Mouse (Mus musculus) liver, embryonic 11.5 days (tissue): ENCODE data around the gene Slc22a2. TPM values are rescaled to one million over a fixed set of nuclear protein-coding genes. Genes with fewer than 3 reads are reported as not detected.
A peak's percentile ranks its signal among the peaks of the same experiment; 100 is the strongest.
"Not testable (repeated sequence)": the region's sequence is repeated elsewhere in the genome, so short reads cannot be mapped to it uniquely, and the experiment has no call there.

Experiments used
- ATAC-seq: fragments of 200-750 bp; cut with Nextera tagmentation; replicated peaks from 2 replicates; pipeline ENCODE4 v1.8.0; 2017; ENCODE audit warnings: moderate number of reproducible peaks, mild to moderate bottlenecking, moderate TSS enrichment, moderate library complexity; ENCODE audit not compliant: low FRiP score
- DNase-seq: peaks from one replicate; pipeline ENCODE4 v3.0.0-alpha.2; 2017; ENCODE audit warnings: low spot score
- H3K27ac ChIP-seq: fragments of 300-500 bp; sonication (generic); 2 replicates; pipeline ENCODE4 v1.5.1; 2014; ENCODE audit warnings: mild to moderate bottlenecking, low read depth, low read length, control low read depth
- H3K27me3 ChIP-seq: fragments of 300-500 bp; sonication (generic); replicated peaks from 2 replicates; pipeline ENCODE4 v1.6.1; 2014; ENCODE audit warnings: low read length, mixed read lengths; ENCODE audit not compliant: control insufficient read depth, insufficient read depth
- H3K36me3 ChIP-seq: fragments of 300-500 bp; sonication (generic); 2 replicates; pipeline ENCODE4 v1.6.1; 2014; ENCODE audit warnings: mild to moderate bottlenecking, low read length, moderate library complexity, mixed read lengths; ENCODE audit not compliant: control insufficient read depth, insufficient read depth
- H3K4me1 ChIP-seq: fragments of 300-500 bp; sonication (generic); replicated peaks from 2 replicates; pipeline ENCODE4 v1.6.1; 2014; ENCODE audit warnings: low read length, mixed read lengths; ENCODE audit not compliant: control insufficient read depth, insufficient read depth
- H3K4me2 ChIP-seq: fragments of 300-500 bp; sonication (generic); 2 replicates; pipeline ENCODE4 v1.6.1; 2014; ENCODE audit warnings: mild to moderate bottlenecking, control low read depth, moderate library complexity
- H3K4me3 ChIP-seq: fragments of 300-500 bp; sonication (generic); 2 replicates; pipeline ENCODE4 v1.5.1; 2014; ENCODE audit warnings: low read depth, low read length, control low read depth
- H3K9ac ChIP-seq: fragments of 300-500 bp; sonication (generic); 2 replicates; pipeline ENCODE4 v1.6.1; 2014; ENCODE audit warnings: low read depth, low read length, control low read depth
- H3K9me3 ChIP-seq: fragments of 300-500 bp; sonication (generic); 2 replicates; pipeline ENCODE4 v1.6.1; 2016; ENCODE audit warnings: low read length, inconsistent platforms, mixed read lengths; ENCODE audit not compliant: control insufficient read depth
- WGBS: fragments of 180-500 bp; shearing (Covaris S2); extraction: QIAGEN DNeasy Blood & Tissue Kit; methylation state at CpG from one replicate; pipeline ENCODE4 v1.1.7; 2014; 5-methylcytosine and 5-hydroxymethylcytosine counted together
- polyA plus RNA-seq: library from polyadenylated mRNA; unstranded; fragments of >200 nt; fragmentation: Nextera tagmentation; extraction: Ambion mirVana; gene quantifications from 2 replicates; pipeline ENCODE4 v1.2.1, GENCODE M21; 2014

Gene Slc22a2
- polyA plus RNA-seq, 1 experiment from 2014 or later: not detected

GRCm38 (mm10) chr17:12668478-12669362 is 84.8 kb downstream of the Slc22a2 start:
- H3K9me3 ChIP-seq: no peaks in the 10 kb centered on the region
- 3% methylated on average over 7 of the region's 7 CpGs for WGBS
- H3K27ac ChIP-seq: peak overlapping the region; percentile 90
- no peak overlapping the region for H3K9ac ChIP-seq
- H3K27me3 ChIP-seq: 0 out of 2 replicates have a peak, but pooled peaks cover 6% of the 10 kb centered on the region
- peaks cover 35% of the 10 kb centered on the region for H3K4me1 ChIP-seq
- ATAC-seq (peak; percentile 89), DNase-seq (no peak)
- H3K4me3 ChIP-seq: no peak overlapping the region
- no peaks in the 10 kb centered on the region for H3K36me3 ChIP-seq
- H3K4me2 ChIP-seq: peak overlapping the region; percentile 43

- H3K4me2 ChIP-seq: peak overlapping the region; percentile 43
- no peak overlapping the region for H3K4me3 ChIP-seq
- H3K9me3 ChIP-seq: no peaks in the 10 kb centered on the region
- no peaks in the 10 kb centered on the region for H3K36me3 ChIP-seq
- peaks cover 37% of the 10 kb centered on the region for H3K4me1 ChIP-seq
- ATAC-seq: peak; percentile 87
- H3K9ac ChIP-seq: peak overlapping the region; percentile 25; the same call in 1 of the 2 replicates
- 0 out of 2 replicates have a peak, but pooled peaks cover 6% of the 10 kb centered on the region for H3K27me3 ChIP-seq
- peak; percentile 61 for DNase-seq
- peak overlapping the region; percentile 90 for H3K27ac ChIP-seq
These were observed 85.4 kb downstream of the Slc22a2 start for GRCm38 (mm10) chr17:12669363-12669679.

- H3K27me3 ChIP-seq: no peaks in the 10 kb centered on the region
- no peak overlapping the region for H3K4me2 ChIP-seq
- 69% methylated on average over 5 of the region's 5 CpGs for WGBS
- no peak for ATAC-seq
- peaks cover 37% of the 10 kb centered on the region for H3K4me1 ChIP-seq
- no peak for DNase-seq
- no peak overlapping the region for H3K9ac ChIP-seq
- H3K4me3 ChIP-seq: no peak overlapping the region
- no peaks in the 10 kb centered on the region for H3K36me3 ChIP-seq
- H3K9me3 ChIP-seq: no peaks in the 10 kb centered on the region
- no peak overlapping the region for H3K27ac ChIP-seq
These were observed 87.2 kb downstream of the Slc22a2 start for GRCm38 (mm10) chr17:12671029-12671605.

GRCm38 (mm10) chr17:12672285-12672790 is 88.4 kb downstream of the Slc22a2 start:
- no peak for ATAC-seq
- 73% methylated on average over 7 of the region's 7 CpGs for WGBS

GRCm38 (mm10) chr17:12673871-12674270 is 89.9 kb downstream of the Slc22a2 start:
- Histone ChIP-seq H3K27ac (no peak overlapping the region), H3K4me3 (no peak overlapping the region), H3K27me3 (no peaks in the 10 kb centered on the region), H3K4me1 (peaks cover 19% of the 10 kb centered on the region), H3K9me3 (no peaks in the 10 kb centered on the region), H3K36me3 (no peaks in the 10 kb centered on the region), H3K9ac (no peak overlapping the region), H3K4me2 (no peak overlapping the region)
- WGBS: 72% methylated on average over 3 of the region's 3 CpGs
- DNase-seq (no peak), ATAC-seq (no peak)

More at GRCm38 (mm10) chr17:12672285-12672790, 88.4 kb downstream of the Slc22a2 start:
- no peak for DNase-seq
- no peak overlapping the region for H3K4me2 ChIP-seq
- H3K4me3 ChIP-seq: no peak overlapping the region
- H3K27ac ChIP-seq: no peak overlapping the region
- no peaks in the 10 kb centered on the region for H3K27me3 ChIP-seq
- H3K9ac ChIP-seq: no peak overlapping the region
- H3K36me3 ChIP-seq: no peaks in the 10 kb centered on the region
- H3K4me1 ChIP-seq: peaks cover 35% of the 10 kb centered on the region
- no peaks in the 10 kb centered on the region for H3K9me3 ChIP-seq

- not testable (repeated sequence) for H3K27ac ChIP-seq, H3K9me3 ChIP-seq, H3K36me3 ChIP-seq, H3K9ac ChIP-seq, ATAC-seq, H3K4me1 ChIP-seq, H3K4me2 ChIP-seq, DNase-seq, H3K4me3 ChIP-seq, H3K27me3 ChIP-seq
- 72% methylated on average over 7 of the region's 7 CpGs for WGBS
These were observed 91.0 kb downstream of the Slc22a2 start for GRCm38 (mm10) chr17:12674980-12675379.

- no peak for DNase-seq
- WGBS: 88% methylated on average over 7 of the region's 7 CpGs
- H3K9me3 ChIP-seq: peaks cover 2% of the 10 kb centered on the region; the same call in 1 of the 2 replicates
- no peaks in the 10 kb centered on the region for H3K27me3 ChIP-seq
- ATAC-seq: no peak
- no peak within 1 kb of the TSS for H3K9ac ChIP-seq
- H3K4me2 ChIP-seq: no peak within 1 kb of the TSS
- H3K27ac ChIP-seq: no peak within 1 kb of the TSS
- peaks cover 6% of the 10 kb centered on the region; the same call in 1 of the 2 replicates for H3K4me1 ChIP-seq
- H3K36me3 ChIP-seq: no peaks in the 10 kb centered on the region
- H3K4me3 ChIP-seq: no peak within 1 kb of the TSS
These were observed 91.7 kb downstream of the Slc22a2 start, which contains the start of gene Slc22a1 for GRCm38 (mm10) chr17:12675646-12676045. Slc22a1 (minus strand) TSS chr17:12675829.

GRCm38 (mm10) chr17:12677139-12677538 is 93.2 kb downstream of the Slc22a2 start:
- Histone ChIP-seq H3K9ac (no peak overlapping the region), H3K4me3 (no peak overlapping the region), H3K36me3 (peaks cover 4% of the 10 kb centered on the region; the same call in 1 of the 2 replicates), H3K9me3 (peaks cover 2% of the 10 kb centered on the region; the same call in 1 of the 2 replicates), H3K4me2 (no peak overlapping the region), H3K4me1 (0 out of 2 replicates have a peak, but pooled peaks cover 2% of the 10 kb centered on the region), H3K27ac (no peak overlapping the region), H3K27me3 (no peaks in the 10 kb centered on the region)
- no peak for ATAC-seq
- no peak for DNase-seq
